Mouse (Mus musculus): ENCODE data around the gene Ncaph2.
A peak's percentile ranks its signal among the peaks of the same experiment; 100 is the strongest.

Ncaph2 gene

DNA sequence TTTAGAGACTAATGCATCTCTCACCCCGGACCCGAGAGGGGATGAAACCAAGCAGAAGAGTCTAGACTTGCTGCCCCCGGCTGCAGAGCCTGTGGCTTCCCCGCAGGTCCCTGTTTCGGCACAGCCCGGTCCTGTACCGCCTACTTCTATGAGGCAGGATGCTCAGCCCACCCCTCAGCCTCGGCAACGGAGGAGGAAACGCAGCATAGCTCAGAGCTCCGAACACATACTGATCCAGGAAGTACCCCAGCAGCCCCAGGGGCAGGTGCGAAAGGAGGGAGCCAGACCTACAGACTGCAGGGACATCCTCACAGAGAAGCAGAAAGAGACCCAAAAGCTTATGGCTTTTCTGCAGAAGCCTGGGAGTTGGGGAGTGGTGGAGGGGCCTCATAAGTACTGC, 31.6 kb downstream of the Ncaph2 start:
- DNase-seq, result peak; percentile 68

DNA sequence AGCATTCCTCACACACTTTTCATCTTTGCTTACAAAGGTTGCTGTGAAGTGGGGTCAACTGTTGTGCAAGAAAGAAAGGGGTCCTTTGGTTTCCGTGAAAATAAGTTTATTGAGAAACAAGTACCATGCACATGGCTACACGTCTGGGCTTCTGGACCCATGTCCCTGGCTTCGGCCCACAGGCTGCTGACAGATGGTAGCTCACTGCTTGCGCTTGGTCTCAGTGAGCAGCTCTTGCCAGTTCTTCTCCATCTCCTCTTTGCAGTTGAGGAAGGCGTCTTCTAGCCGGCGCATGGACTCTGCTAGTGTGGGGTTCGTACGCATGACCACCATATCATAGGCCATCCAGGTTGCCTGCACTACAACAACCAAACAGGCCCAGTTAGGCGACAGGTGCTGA, 34.6 kb downstream of the Ncaph2 start:
- no peak for DNase-seq

DNA sequence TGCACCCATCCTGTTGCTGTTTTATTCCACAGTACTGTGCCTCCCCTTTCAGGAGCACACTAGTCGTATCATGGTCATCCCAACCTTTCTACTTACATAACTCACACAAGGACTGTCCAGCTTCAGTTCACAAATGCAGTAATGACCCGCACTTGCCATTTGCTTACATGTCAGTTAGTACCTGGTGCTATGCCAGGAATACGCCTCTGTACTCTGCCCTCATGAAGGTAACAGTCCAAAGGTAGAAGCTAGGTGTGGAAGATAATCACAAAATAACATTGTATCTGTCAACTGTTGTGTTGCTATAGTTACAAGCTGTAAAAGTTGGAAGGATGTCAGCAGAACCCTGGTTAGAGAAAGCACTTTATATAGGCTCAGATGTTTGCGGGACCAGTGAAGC, 41.4 kb downstream of the Ncaph2 start:
- DNase-seq, result no peak

DNA sequence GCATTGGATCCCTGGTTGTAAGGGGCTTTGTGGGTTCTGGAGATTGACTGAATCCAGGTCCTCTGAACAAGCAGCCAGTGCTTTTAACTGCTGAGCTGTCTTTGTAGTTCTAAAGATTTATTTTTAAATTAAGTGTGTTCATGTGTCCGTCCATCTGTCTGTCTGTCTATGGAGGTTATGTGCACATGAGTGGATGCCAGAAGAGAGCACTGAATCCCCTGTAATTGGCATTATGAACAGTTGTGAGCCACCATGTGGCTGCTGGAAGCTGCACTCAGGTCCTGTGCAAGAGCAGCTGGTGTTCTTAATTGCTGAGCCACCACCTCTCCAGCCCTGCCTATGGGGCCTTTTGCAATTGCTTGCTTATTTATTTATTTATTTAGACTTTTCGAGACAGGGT, 42.6 kb downstream of the Ncaph2 start:
- DNase-seq, result no peak

DNA sequence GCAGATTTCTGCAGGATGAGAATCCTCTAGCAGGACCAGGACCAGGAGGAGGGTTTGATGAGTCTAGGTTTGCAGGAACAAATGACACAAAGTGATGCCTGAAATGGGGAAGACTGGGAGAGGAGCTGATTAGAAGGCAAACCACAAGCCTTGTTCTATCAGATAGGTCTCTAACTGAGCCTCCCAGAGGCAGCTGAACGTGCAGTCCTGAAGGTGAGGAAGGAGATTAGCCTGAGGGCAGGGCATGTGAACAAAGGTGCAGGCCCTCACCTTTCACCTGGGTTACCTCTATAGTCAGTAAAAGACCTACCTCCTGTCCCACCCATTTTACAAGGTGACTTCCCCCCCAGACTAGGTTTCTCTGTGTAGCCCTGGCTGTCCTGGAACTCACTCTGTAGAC, 44.2 kb downstream of the Ncaph2 start:
- no peak for DNase-seq

DNA sequence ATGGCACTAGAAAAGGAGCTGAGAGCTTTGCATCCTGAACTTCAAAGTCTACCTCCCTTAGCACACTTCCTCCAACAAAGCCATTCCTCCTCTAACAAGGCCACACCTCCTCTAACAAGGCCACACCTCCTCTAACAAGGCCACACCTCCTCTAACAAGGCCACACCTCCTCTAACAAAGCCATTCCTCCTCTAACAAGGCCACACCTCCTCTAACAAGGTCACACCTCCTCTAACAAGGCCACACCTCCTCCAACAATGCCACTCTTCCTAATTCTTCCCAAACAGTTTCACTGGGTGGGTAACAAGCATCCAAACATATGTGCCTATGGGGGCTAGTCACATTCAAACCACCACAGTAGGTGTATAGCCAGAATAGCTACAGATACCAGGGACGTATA, 47.0 kb downstream of the Ncaph2 start:
- DNase-seq, result no peak

DNA sequence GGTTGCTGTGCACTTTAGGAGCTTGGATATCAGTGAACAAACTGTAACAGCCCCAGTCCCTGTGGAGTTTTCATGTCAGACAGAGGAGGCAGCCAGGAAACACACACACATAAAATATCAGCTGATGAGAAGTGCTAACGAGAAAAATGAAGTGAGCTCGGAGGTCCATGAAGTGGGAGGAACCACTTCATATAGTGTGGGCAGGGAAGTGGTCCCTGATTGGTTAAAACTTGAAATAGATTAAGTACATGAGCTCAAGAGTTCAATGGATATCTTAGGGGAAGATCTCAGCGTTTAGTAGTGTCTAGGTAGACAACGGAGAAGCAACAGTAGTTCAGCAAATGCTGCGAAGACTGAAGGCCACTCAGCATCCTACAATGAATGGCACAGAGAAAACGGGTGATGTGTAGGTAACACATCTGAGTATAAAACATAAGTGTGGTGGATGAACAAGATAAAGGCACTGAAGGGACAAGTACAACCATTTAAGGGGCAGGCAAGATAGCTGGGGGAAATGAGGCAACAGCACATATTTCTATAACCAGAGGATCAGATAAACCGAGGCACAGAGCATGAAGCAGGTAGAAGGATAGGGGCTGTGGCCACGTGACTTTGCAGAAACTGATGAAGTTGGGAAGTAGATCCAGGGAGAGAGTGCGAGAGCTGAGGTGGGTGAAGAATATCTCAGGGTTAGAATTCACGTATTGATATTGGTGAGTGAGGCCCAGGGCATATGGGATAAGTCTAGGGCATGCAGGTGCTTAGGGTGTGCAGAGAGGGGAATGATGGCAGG, 49.5 kb downstream of the Ncaph2 start:
- DNase-seq, result no peak

DNA sequence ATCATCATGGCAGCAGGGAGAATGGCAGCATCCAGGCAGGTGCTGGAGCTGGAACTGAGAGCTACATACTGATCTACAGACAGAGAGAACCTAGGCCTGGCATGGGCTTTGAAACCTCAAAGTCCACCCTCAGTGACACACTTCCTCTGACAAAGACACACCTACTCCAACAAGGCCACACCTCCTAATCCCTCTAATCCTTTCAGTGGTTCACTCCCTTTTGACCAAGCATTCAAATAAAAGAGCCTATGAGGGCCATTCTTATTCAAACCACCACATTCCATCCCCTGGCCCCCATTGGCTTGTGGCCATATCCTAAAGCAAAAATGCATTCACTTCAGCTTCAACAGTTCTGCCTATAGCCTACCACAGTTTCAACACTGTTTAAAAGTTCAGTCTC, 51.2 kb downstream of the Ncaph2 start:
- no peak for DNase-seq

DNA sequence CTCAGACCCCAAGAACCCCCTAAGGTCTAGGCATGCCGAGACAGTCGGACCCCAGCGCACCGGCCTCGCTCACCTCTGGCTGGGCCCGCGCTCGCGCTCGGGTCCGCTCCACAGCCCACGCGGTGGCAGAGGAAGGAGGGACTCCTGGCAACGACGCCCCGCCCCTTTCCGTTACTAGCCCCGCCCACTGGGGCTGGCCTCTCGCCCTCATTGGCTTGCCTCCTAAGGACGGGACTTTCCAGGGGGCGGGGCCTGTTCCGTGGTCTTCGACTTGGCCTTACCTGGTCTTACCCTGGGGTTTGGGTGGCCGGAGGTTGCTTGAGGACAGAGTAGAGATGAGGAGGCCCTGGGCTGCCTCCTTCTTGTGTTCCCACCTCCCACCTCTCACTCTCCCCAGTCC, 54.6 kb downstream of the Ncaph2 start, which contains the start of gene Syce3:
Gene Syce3 (minus strand): TSS at position 386 of the 400 bp plus-strand sequence.
- no peak for DNase-seq

DNA sequence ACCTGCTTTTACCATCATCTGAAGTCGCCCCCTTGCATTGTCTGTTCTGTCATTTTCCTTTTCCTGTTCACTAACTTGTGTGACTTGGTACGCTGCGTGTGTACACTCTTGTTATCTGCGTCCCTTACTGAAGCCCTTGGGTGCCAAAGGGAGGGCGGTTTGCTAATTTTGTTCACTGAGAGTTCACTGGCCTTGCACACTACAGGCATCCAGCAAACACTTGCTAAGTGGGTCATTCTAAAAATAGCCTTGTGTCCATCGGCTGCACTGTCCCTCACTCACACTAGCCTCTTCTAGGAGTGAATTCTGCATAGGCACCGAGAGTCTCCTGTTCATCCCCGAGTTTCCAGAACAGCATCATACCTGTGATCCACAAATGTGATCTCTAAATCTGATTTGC, 59.8 kb downstream of the Ncaph2 start:
- no peak for DNase-seq

DNA sequence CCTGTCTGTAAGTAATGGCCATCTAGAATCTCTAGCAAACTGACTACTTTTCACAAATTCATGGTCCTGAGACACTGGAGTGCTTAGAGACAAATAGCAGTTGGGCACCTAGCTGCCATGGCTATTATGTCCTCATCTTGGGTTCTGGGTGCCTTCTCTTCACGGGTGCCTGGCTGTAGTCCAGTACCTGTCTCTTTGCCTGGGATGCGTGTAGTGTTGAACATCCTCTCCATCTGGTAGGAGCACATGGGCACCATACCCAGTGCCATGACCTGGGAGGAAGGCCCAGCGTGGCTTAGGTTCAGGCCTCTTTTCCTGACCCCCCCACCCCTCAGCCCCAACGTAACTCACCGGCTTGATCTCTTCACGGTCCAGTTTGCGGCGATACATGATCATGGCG, 66.4 kb downstream of the Ncaph2 start:
- DNase-seq, result no peak
